Mouse (Mus musculus) liver, adult 2 months (tissue): Measurements from ENCODE around the gene Gcg.

Experiments
- CTCF ChIP-seq: fragments of 200-500 bp; IDR thresholded peaks from 2 replicates; pipeline ENCODE4 v1.5.1; 2011; ENCODE audit warnings: low read depth, low read length, control low read depth
- POLR2A ChIP-seq: fragments of 200-500 bp; IDR thresholded peaks from 2 replicates; pipeline ENCODE4 v1.6.1; 2011; ENCODE audit warnings: low read length, control low read depth; ENCODE audit not compliant: insufficient read depth; ENCODE audit errors: extremely low read depth

DNA sequence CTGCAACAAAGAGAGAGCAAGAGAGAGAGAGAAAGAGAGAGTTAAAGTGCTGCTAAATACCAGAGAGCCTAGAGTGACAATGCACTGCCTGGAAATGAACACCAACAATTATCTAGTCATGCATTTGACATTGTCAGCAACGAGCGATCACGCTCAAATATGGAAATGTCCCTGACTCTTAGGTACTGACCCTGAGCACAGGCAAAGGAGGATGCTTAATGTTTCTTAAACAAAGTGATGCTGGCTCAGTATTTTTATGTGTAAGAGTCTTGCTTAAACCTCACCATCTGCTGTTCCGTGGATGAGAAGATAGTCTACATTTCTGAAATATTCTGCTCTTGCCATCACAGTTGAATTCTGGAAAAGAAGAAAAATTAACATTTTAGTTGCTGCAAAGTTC is 19.1 kb upstream of the Gcg start:
- TF ChIP-seq CTCF (no peak), POLR2A (no peak)
